Mouse (Mus musculus) thymus, postnatal 14 days (tissue): ENCODE measurements around the gene Cnot6.

ENCODE experiments used
- DNase-seq: peaks from one replicate; pipeline ENCODE4 v3.0.0; 2021

Cnot6 gene

DNA sequence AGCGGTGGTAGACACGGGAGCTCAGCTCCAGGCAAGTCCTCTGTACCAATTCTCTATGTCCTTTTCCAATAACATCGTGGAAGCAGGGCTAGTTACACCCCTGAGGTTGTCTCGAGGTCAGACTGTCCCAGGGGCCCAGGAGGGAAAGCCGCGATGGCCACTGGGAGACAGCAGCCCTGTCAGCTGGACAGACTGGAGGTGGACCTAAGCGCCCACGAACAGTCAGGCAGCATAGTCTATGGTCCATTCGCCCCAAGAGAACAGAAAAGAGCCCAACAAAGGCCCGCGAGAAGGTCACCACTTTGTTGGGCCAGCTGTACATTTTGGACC lies 59.5 kb downstream of the Cnot6 start:
- DNase-seq = no peak

DNA sequence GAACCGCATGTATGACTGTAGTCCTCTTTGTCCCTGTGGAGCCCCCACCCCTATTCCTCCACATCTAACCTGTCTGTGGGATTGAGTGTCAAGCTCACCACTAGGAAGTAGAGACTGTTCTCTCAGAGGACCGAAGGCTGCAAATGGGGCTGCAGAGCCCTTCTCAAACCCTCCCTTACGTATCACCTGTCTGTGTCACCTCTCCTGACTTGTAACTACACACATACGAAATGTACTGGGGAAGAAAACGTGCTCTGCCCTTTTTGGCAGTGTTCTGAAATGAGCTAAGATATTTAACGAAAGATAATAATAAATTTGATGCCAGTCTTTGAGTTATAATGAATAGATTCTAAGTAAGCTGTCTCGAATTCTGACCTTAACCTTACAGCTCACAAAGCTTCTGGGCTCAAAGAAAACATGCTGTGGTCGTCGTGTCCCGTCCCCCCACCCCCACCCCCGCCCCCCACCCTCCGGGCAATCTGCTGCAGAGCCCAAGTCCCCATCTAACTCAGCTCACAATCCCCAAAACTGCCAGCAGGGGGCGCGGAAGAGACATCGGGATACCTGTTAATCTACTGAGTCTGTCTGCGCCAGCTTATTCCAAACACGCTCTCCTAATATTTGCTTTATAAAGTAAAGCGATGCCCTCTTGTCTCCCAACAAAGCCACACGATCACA lies 60.0 kb downstream of the Cnot6 start:
- DNase-seq = peak; percentile 89

DNA sequence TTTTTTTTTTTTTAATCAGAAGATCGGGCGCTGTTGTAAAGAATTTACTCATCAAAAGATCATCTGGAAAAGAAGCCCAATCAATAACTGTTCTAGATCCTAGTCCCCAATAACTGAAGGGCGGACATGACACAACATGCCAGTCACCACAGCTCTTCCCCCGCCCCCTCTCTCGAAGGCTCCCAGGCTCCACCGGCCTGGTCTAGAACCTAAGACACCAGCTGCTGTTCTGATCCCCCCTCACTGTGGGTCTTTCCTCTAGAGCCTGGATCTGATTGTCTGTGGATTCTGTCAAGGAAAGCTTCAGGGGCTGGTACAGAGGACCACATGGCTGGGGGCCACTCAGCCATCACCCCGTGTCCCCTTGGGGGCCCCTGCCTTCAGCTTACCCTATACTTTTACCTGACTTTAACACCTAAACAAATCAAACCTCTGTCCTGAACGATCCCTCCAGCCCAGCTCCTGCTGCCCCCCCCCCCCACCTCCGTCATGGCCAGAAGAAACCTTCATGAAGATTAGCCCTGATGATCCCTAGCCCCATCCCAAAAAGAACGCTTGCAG lies 60.7 kb downstream of the Cnot6 start:
- DNase-seq = no peak

DNA sequence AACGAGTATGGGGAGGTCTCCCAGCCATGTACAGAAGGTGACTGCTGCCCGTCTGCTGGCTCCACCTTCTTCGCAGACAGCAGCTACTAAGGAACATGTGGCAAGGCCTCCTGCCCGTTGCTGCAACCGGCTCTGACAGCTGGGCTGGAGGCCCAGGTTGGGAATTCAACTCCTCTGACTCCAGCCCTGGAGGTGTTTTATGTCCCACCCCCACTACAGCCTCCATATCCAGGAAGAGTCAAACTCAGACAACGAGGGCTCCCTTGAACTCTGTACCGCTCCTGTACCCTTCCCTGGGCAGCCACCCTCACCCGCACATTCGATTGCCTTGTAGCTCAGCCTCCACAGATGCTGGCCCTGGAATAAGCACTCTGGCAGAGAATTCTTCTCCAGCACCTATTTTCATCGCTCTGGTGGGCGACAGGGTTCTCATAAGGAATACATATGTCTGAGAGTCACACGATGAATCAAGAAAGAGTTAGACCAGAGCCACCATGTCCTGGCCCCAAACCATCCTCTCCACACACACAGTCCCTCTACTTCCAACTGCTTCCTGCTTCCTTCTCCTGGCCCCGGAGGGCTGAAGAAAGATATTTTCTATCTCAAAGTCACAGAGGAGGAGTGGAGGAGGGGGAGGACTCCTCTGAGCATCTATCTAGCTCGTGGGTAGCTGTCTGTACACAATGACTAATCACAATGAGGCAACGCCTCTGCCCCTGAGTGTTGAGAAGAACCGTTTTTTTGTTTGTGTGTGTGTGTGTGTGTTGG lies 61.3 kb downstream of the Cnot6 start:
- no peak for DNase-seq

DNA sequence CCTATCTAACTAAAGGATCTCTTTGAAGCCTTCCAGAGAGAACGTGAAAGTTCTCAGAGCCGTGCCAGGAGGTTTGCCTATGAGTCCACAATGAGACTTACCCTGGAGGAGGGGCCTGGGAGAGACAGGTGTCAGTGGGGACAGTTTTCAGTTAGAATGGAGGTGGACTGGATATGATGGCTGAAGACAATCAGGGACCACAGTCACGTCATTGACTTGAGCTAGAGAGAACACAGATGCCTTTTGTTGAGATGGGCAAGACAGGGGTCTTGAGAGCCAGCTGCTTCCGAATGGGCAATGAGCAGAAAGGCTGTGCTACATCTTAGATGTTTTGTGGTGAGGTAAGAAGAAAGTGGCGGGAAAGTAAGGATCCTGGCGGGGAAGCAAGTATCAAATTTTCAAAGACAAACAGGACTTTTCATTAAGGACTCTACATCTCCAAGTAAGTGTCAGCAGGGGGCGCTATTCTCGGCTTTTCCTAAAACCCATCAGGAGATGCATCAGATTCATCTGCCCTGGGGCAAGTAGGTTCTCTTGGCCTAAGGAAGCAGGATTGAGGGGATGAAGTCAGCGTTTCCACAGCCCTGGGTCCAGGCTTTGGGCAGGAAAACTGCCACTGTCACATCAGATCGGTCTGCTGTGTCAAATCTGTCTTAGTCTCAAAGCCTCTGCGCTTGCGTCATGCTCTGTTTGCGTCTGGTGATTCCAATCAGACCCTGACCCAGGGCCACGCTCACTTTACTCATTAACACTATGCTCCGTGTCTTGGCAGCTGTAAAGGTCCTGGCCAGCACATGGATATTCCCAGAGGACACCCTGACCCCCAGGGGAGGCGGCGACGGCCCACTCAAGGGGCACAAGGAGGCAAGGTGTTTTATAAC lies 62.2 kb downstream of the Cnot6 start:
- DNase-seq = peak; percentile 47

DNA sequence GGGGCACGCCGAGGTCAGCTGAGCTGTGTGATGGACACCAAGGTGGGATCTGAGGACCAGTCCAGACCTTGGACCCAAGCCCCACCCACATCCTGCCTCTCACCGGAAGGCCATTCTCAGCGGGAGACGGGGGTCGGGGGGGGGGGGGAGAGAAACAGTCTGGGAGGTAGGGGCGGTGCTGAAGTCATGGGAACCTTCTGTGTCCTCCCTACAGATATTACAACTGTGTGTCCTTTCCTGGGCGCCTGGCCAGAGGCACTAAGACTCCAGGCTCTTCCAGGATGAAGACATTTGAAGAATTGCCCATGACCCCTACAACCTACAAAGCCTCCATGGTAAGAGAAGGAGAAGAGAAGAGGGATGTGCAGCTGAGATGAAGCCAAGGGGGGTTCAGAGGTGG lies 66.8 kb downstream of the Cnot6 start:
- no peak for DNase-seq

DNA sequence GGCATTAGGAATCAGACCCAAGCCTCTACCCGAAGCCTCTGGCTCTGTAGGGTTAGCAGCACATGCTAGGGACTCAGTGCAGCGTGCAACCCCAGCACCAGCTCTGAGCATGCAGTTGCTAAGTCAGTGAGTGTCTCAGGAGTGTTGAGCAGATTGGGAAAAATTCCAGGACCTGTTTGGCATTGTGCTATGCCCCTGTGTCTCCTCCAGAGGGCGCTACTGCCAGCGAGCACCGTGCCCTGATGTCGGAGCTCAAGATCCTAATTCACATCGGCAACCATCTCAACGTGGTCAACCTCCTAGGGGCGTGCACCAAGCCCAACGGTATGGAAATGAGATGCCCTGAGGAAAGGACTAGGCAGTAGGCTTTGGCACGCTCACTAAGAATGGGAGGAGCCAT lies 76.1 kb downstream of the Cnot6 start:
- DNase-seq = no peak

DNA sequence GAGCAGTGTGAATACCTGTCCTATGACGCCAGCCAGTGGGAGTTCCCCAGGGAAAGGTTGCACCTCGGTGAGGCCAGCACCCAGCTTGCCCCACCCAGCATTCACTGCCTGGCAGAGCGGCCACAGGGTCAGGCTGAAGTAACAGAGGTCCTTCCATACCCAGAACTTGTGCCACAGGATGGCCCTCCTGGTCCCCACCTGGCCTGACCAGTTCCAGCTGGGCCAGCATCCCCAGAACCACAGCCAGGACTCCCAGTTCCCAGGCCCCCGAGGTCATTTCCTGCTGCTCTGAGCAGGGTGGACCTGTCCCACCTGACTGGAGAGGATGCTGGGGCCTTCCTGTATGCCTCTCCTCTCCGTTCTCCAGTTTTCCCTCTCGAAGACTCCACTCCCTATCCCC lies 76.9 kb downstream of the Cnot6 start:
- no peak for DNase-seq

DNA sequence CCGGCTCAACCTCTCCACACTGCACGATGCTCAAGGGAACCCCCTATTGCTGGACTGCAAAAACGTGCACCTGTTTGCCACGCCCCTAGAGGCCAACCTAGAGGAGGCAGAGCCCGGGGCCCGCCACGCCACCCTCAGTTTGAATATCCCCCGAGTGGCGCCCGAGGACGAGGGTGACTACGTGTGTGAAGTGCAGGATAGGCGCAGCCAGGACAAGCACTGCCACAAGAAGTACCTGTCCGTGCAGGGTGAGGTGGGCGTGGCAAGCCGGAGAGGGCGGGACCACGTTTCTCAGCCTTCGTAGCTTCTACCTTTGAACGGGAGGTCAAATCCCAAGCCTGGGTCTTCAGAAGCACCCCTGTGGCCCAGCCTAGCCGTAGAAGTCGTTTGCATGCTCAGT lies 78.4 kb downstream of the Cnot6 start:
- DNase-seq = no peak

DNA sequence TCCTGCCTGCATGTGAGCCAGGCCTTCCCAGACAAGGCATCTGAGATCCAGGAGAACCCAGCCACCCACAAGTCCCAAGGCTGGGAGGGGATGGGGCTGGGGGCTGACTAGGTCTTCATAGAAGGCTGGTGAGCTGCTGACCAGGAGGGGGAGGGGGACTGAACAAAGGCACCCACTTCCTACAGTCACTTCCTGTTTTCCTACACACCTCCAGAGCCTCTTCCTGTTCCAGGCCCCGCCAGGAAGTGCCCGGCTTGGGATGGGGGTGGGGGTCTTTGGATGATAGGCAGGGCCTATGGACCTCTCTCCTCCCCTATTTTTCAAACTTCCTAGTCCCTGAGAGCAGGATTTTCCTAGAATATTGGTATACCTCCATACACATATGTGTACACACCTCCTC lies 80.3 kb downstream of the Cnot6 start:
- DNase-seq = no peak

DNA sequence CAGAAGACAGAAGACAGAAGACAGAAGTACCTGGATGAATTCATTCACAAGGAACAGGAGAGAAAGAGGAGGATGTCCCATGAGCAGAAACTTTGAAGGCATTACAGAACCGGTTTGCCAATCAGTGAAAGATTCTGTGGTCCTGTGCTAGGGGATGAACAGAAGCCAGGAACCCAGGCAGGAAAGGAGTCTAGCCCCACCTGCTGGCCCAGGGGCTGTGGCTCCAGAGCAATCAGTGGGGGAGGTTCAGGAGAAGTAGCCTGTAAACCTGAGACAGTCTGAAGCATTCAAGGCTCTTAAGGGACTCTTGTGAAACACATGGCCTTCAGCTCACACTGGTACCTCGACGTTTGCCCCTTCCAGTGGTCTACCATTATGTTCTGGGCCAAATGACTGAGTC lies 81.4 kb downstream of the Cnot6 start:
- peak; percentile 27 for DNase-seq

DNA sequence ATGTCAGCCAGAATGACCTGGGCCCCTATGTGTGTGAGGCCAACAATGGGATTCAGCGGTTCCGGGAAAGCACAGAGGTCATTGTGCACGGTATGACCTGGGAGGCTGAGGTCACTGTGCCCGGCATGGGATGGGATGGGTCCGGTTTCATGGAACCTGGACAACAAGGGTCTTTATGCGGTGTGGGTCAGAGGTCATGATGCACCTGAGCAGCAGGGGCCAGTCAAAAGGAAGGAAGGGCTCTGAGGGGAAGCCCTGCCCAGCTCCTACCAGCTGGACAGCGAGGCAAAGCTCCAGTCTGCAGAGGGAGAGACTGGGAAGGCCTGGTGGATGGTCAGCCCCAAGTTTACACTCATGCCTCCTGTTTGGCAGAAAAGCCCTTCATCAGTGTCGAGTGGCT lies 85.8 kb downstream of the Cnot6 start:
- DNase-seq = no peak

DNA sequence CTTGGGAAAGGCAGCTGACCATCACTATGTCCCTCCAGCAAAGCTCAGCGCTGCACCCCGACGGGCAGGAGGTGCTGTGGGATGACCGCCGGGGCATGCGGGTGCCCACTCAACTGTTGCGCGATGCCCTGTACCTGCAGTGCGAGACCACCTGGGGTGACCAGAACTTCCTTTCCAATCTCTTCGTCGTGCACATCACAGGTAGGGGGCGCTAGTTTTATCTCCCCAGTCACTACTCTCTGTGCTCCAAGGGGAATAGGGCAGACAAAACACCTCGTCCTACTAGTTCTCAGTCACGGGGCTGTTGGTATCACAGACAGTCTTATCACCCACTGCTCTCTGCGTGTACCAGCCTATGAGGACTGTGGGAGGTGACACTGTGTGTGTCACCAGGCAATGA lies 86.7 kb downstream of the Cnot6 start:
- peak; percentile 12 for DNase-seq

DNA sequence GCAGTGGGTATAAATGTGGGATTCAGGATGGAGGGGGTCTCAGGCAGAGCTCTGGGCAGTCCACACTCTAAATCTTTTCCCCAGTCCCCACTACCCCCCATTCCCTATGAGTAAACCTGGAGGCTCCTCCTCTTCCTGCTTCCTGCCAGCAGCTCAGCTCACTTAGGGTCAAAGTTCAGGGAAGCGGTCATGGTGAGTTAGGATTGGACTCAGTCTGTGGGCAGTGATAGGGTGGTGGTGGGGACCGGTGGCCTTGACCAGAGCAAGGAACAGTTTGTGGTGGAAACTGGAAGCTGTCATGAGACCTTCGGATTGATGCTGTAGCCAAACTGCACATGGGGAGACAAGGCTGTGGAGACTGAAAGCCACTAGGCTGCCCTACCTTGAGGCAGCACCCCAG lies 88.4 kb downstream of the Cnot6 start:
- no peak for DNase-seq

DNA sequence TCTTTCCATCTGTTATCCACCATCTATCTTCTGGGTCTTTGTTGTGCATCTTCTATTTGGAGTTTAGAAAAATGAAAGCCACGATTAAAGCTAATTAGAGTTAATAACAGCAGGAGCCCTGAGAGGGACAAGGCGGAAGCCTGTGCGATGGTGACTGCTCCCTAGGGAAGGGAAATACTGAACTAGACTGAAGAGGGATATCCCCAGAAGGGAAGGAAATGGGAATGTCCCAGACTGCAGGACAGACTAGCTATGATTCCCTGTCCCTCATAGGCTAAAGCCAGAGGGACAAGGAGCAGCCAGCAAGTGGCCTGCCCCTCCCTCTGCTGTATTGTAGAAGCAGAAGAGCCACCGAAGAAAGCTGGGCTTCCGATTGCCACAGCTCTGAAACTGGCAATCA lies 90.6 kb downstream of the Cnot6 start:
- no peak for DNase-seq
